Mouse (Mus musculus) CH12.LX (cell line): ENCODE measurements around the gene St3gal3. TPM values are rescaled to one million over a fixed set of nuclear protein-coding genes. Genes with fewer than 3 reads are reported as not detected.
A peak's percentile ranks its signal among the peaks of the same experiment; 100 is the strongest.

ENCODE experiments used
- DNase-seq: peaks from one replicate; pipeline ENCODE4 v3.0.0-alpha.2; 2013; ENCODE audit errors: extremely low read depth
- H3K27ac ChIP-seq: 2 replicates; pipeline ENCODE4 v1.5.1; 2012; ENCODE audit warnings: low read depth, mild to moderate bottlenecking, control low read depth, moderate library complexity; ENCODE audit not compliant: insufficient read depth
- H3K27me3 ChIP-seq: replicated peaks from 2 replicates; pipeline ENCODE3; 2012; ENCODE audit warnings: inconsistent platforms
- H3K36me3 ChIP-seq, 2 experiments: replicated peaks in 1 of 2; 2 replicates each; pipeline versions ENCODE3 to v1.6.1; 2012; ENCODE audit warnings: inconsistent platforms in 1 of 2, low read length in 1 of 2, mild to moderate bottlenecking in 1 of 2, mixed read lengths in 1 of 2, moderate library complexity in 1 of 2; ENCODE audit not compliant: control insufficient read depth in 1 of 2, insufficient read depth in 1 of 2
- H3K4me1 ChIP-seq, 2 experiments: 2 replicates each; pipeline ENCODE4 v1.6.1; 2012; ENCODE audit warnings: inconsistent platforms in 1 of 2, moderate library complexity in 1 of 2; ENCODE audit not compliant: insufficient read depth in 2 of 2, control insufficient read depth in 1 of 2
- H3K4me2 ChIP-seq: 2 replicates; pipeline ENCODE4 v1.6.1; 2012; ENCODE audit warnings: low read depth, mild to moderate bottlenecking, control low read depth; ENCODE audit not compliant: poor library complexity, insufficient read depth, severe bottlenecking
- H3K4me3 ChIP-seq, 3 experiments: fragments of 150-350 bp in 1 of 3; sonication (generic) in 1 of 3; replicated peaks in 1 of 3; 2 replicates each; pipeline versions ENCODE3 to v1.5.1; 2011 to 2012; ENCODE audit warnings: low read depth in 2 of 3, low read length in 2 of 3, mild to moderate bottlenecking in 2 of 3, moderate library complexity in 2 of 3, control low read depth in 1 of 3, improper control_type of control experiment in 1 of 3, inconsistent platforms in 1 of 3, mixed read lengths in 1 of 3; ENCODE audit not compliant: poor library complexity in 1 of 3
- H3K79me2 ChIP-seq: replicated peaks from 2 replicates; pipeline ENCODE4 v1.6.1; 2012; ENCODE audit warnings: mild to moderate bottlenecking, moderate library complexity; ENCODE audit not compliant: control insufficient read depth, poor library complexity, insufficient read depth, severe bottlenecking; ENCODE audit errors: extremely low read depth
- H3K9ac ChIP-seq: 2 replicates; pipeline ENCODE4 v1.6.1; 2012; ENCODE audit warnings: low read depth, mild to moderate bottlenecking, control low read depth, moderate library complexity; ENCODE audit not compliant: insufficient read depth
- H3K9me3 ChIP-seq: replicated peaks from 2 replicates; pipeline ENCODE3; 2012; ENCODE audit warnings: low read length, inconsistent platforms, mixed read lengths
- BHLHE40 ChIP-seq: IDR thresholded peaks from 2 replicates; pipeline ENCODE4 v1.6.1; 2011; ENCODE audit warnings: mild to moderate bottlenecking, low read depth, low read length, improper control_type of control experiment
- CHD1 ChIP-seq: IDR thresholded peaks from 2 replicates; pipeline ENCODE4 v1.6.1; 2012; ENCODE audit warnings: low read depth, low read length, improper control_type of control experiment, inconsistent platforms
- CHD2 ChIP-seq: IDR thresholded peaks from 2 replicates; pipeline ENCODE4 v1.6.1; 2011; ENCODE audit warnings: low read length, improper control_type of control experiment
- CTCF ChIP-seq, 2 experiments: IDR thresholded peaks in 1 of 2; conservative IDR thresholded peaks in 1 of 2; 2 replicates each; pipeline ENCODE4 v1.5.1; 2011 to 2012; ENCODE audit warnings: low read depth in 2 of 2, low read length in 2 of 2, improper control_type of control experiment in 1 of 2, inconsistent platforms in 1 of 2, mild to moderate bottlenecking in 1 of 2, moderate library complexity in 1 of 2
- E2F4 ChIP-seq: IDR thresholded peaks from 2 replicates; pipeline ENCODE4 v1.6.1; 2011; ENCODE audit warnings: low read depth, low read length, improper control_type of control experiment; ENCODE audit not compliant: insufficient replicate concordance
- ELF1 ChIP-seq: IDR thresholded peaks from 2 replicates; pipeline ENCODE4 v1.6.1; 2014; ENCODE audit warnings: low read depth, mild to moderate bottlenecking, inconsistent platforms, low read length, improper control_type of control experiment
- EP300 ChIP-seq: IDR thresholded peaks from 2 replicates; pipeline ENCODE4 v1.6.1; 2011; ENCODE audit warnings: low read length, improper control_type of control experiment
- ETS1 ChIP-seq: conservative IDR thresholded peaks from 2 replicates; pipeline ENCODE4 v1.6.1; 2012; ENCODE audit warnings: low read depth, mild to moderate bottlenecking, inconsistent platforms, low read length, improper control_type of control experiment, moderate library complexity
- GABPA ChIP-seq: IDR thresholded peaks from 2 replicates; pipeline ENCODE4 v1.6.1; 2012; ENCODE audit warnings: low read depth, low read length, improper control_type of control experiment, inconsistent platforms; ENCODE audit not compliant: insufficient replicate concordance
- HCFC1 ChIP-seq: IDR thresholded peaks from 2 replicates; pipeline ENCODE4 v1.6.1; 2012; ENCODE audit warnings: low read depth, mild to moderate bottlenecking, inconsistent platforms, low read length, improper control_type of control experiment
- IRF4 ChIP-seq: IDR thresholded peaks from 2 replicates; pipeline ENCODE4 v1.6.1; 2014; ENCODE audit warnings: low read depth, mild to moderate bottlenecking, inconsistent platforms, low read length, improper control_type of control experiment
- JUN ChIP-seq: IDR thresholded peaks from 2 replicates; pipeline ENCODE4 v1.6.1; 2011; ENCODE audit warnings: low read depth, mild to moderate bottlenecking, low read length, improper control_type of control experiment, moderate library complexity; ENCODE audit not compliant: insufficient read depth
- JUND ChIP-seq: conservative IDR thresholded peaks from 2 replicates; pipeline ENCODE4 v1.6.1; 2011; ENCODE audit warnings: low read depth, low read length, improper control_type of control experiment
- KAT2A ChIP-seq: IDR thresholded peaks from 2 replicates; pipeline ENCODE4 v1.6.1; 2012; ENCODE audit warnings: low read length, improper control_type of control experiment, inconsistent platforms; ENCODE audit not compliant: insufficient replicate concordance
- MAFK ChIP-seq: IDR thresholded peaks from 2 replicates; pipeline ENCODE4 v1.6.1; 2011; ENCODE audit warnings: low read length, improper control_type of control experiment; ENCODE audit not compliant: insufficient replicate concordance
- MAX ChIP-seq: IDR thresholded peaks from 2 replicates; pipeline ENCODE4 v1.6.1; 2011; ENCODE audit warnings: low read length, improper control_type of control experiment
- MEF2A ChIP-seq: IDR thresholded peaks from 2 replicates; pipeline ENCODE4 v1.6.1; 2014; ENCODE audit warnings: low read depth, mild to moderate bottlenecking, inconsistent platforms, low read length, improper control_type of control experiment, borderline replicate concordance
- MXI1 ChIP-seq: IDR thresholded peaks from 2 replicates; pipeline ENCODE4 v1.6.1; 2011; ENCODE audit warnings: mild to moderate bottlenecking, low read depth, low read length, improper control_type of control experiment
- MYC ChIP-seq: IDR thresholded peaks from 2 replicates; pipeline ENCODE4 v1.6.1; 2011; ENCODE audit warnings: low read depth, mild to moderate bottlenecking, improper control_type of control experiment, low read length
- NELFE ChIP-seq: IDR thresholded peaks from 2 replicates; pipeline ENCODE4 v1.6.1; 2011; ENCODE audit warnings: low read depth, low read length, improper control_type of control experiment
- NRF1 ChIP-seq: IDR thresholded peaks from 2 replicates; pipeline ENCODE4 v1.6.1; 2014; ENCODE audit warnings: low read depth, mild to moderate bottlenecking, inconsistent platforms, low read length, improper control_type of control experiment, moderate library complexity
- PAX5 ChIP-seq: IDR thresholded peaks from 2 replicates; pipeline ENCODE4 v1.6.1; 2012; ENCODE audit warnings: low read length, inconsistent platforms, mixed read lengths
- POLR2A ChIP-seq: IDR thresholded peaks from 2 replicates; pipeline ENCODE4 v1.6.1; 2011; ENCODE audit warnings: low read depth, mild to moderate bottlenecking, improper control_type of control experiment, low read length
- POLR2AphosphoS2 ChIP-seq: IDR thresholded peaks from 2 replicates; pipeline ENCODE4 v1.6.1; 2011; ENCODE audit warnings: low read depth, low read length, improper control_type of control experiment
- RAD21 ChIP-seq: IDR thresholded peaks from 2 replicates; pipeline ENCODE4 v1.6.1; 2011; ENCODE audit warnings: low read depth, mild to moderate bottlenecking, low read length, improper control_type of control experiment, moderate library complexity
- RCOR1 ChIP-seq: conservative IDR thresholded peaks from 2 replicates; pipeline ENCODE4 v1.6.1; 2012; ENCODE audit warnings: low read depth, mild to moderate bottlenecking, inconsistent platforms, low read length, improper control_type of control experiment
- SIN3A ChIP-seq: IDR thresholded peaks from 2 replicates; pipeline ENCODE4 v1.6.1; 2012; ENCODE audit warnings: low read length, improper control_type of control experiment, inconsistent platforms
- SMC3 ChIP-seq: IDR thresholded peaks from 2 replicates; pipeline ENCODE4 v1.6.1; 2011; ENCODE audit warnings: low read depth, low read length, improper control_type of control experiment
- TCF12 ChIP-seq: IDR thresholded peaks from 2 replicates; pipeline ENCODE4 v1.6.1; 2014; ENCODE audit warnings: low read depth, mild to moderate bottlenecking, inconsistent platforms, low read length, improper control_type of control experiment
- UBTF ChIP-seq: IDR thresholded peaks from 2 replicates; pipeline ENCODE4 v1.6.1; 2012; ENCODE audit warnings: low read depth, mild to moderate bottlenecking, inconsistent platforms, low read length, improper control_type of control experiment, moderate library complexity
- USF1 ChIP-seq: IDR thresholded peaks from 2 replicates; pipeline ENCODE4 v1.6.1; 2014; ENCODE audit warnings: low read depth, mild to moderate bottlenecking, inconsistent platforms, low read length, improper control_type of control experiment
- USF2 ChIP-seq: conservative IDR thresholded peaks from 2 replicates; pipeline ENCODE4 v1.6.1; 2011; ENCODE audit warnings: low read depth, low read length, improper control_type of control experiment
- ZC3H11A ChIP-seq: IDR thresholded peaks from 2 replicates; pipeline ENCODE4 v1.6.1; 2012; ENCODE audit warnings: low read depth, mild to moderate bottlenecking, inconsistent platforms, low read length, improper control_type of control experiment
- ZKSCAN1 ChIP-seq: IDR thresholded peaks from 2 replicates; pipeline ENCODE4 v1.6.1; 2012; ENCODE audit warnings: low read depth, inconsistent platforms, low read length, improper control_type of control experiment, borderline replicate concordance
- ZMIZ1 ChIP-seq: IDR thresholded peaks from 2 replicates; pipeline ENCODE4 v1.6.1; 2012; ENCODE audit warnings: low read depth, mild to moderate bottlenecking, inconsistent platforms, low read length, improper control_type of control experiment
- ZNF384 ChIP-seq: IDR thresholded peaks from 2 replicates; pipeline ENCODE4 v1.6.1; 2012; ENCODE audit warnings: low read depth, low read length, improper control_type of control experiment, inconsistent platforms
- dilution Hi-C: fragments of 300-500 bp; cut with MboI; formaldehyde crosslinking; loops from 2 replicates; pipeline ENCODE4 v1.14.3; 2020; ENCODE audit warnings: low sequenced_read_pairs; ENCODE audit not compliant: extremely low pct_unique_long_range_greater_than_20kb, extremely low pct_ligation_motif_present
- in situ Hi-C: fragments of 300-500 bp; cut with MboI; formaldehyde crosslinking; loops from 3 replicates; pipeline ENCODE4 v1.14.3; 2019; ENCODE audit warnings: low sequenced_read_pairs, low pct_ligation_motif_present, low pct_unique_long_range_greater_than_20kb, mixed read lengths
- polyA plus RNA-seq: library from polyadenylated mRNA; unstranded; fragments of >175 nt; gene quantifications from 2 replicates; pipeline ENCODE4 v1.2.1, GENCODE M21; 2012; ENCODE audit warnings: low read depth; ENCODE audit not compliant: insufficient read length
- total RNA-seq, 2 experiments: library from RNA; depleted of rRNA; stranded (reverse); fragments of 300-350 nt in 1 of 2; fragments of >200 nt in 1 of 2; gene quantifications; 2 replicates each; pipeline ENCODE4 v1.2.3; 2012 to 2014

Gene St3gal3
- total and polyA plus RNA-seq, 3 experiments, result 7.1 to 10.1 (median 8.2) TPM

- H3K4me2 ChIP-seq, result peak within 1 kb of the TSS; percentile 89
- TF ChIP-seq ELF1 (peak; percentile 71), MAFK (no peak), ZMIZ1 (peak; percentile 48; the same call in 1 of the 2 replicates), CTCF (conservative IDR thresholded peaks at IDR 0.05 in 1 of 2, IDR thresholded peaks at IDR 0.05 in 1 of 2; ENCODE audit: low read depth in 2 of 2, low read length in 2 of 2) (no peak), PAX5 (no peak), E2F4 (no peak), IRF4 (0 out of 2 replicates have a peak, but pooled peaks have one; percentile 20), NELFE (peak; percentile 55), RCOR1 (peak; percentile 83), RAD21 (no peak), MXI1 (peak; percentile 84), ZKSCAN1 (no peak), MAX (peak; percentile 99), MYC (peak; percentile 33; the same call in 1 of the 2 replicates), CHD2 (peak; percentile 70; the same call in 1 of the 2 replicates), NRF1 (peak; percentile 74), USF1 (peak; percentile 99), ETS1 (no peak; the same call in 1 of the 2 replicates), KAT2A (peak; percentile 95; the same call in 1 of the 2 replicates), ZC3H11A (no peak), POLR2A (peak; percentile 74), GABPA (peak; percentile 74; the same call in 1 of the 2 replicates), SIN3A (peak; percentile 92), TCF12 (peak; percentile 75), CHD1 (no peak), JUND (no peak), BHLHE40 (peak; percentile 99), ZNF384 (no peak), POLR2AphosphoS2 (no peak), UBTF (peak; percentile 34; the same call in 1 of the 2 replicates), MEF2A (peak; percentile 63; the same call in 1 of the 2 replicates), USF2 (peak; percentile 99), EP300 (no peak), SMC3 (no peak), JUN (no peak), HCFC1 (peak; percentile 97)
- peaks cover 38 to 67% of the 10 kb centered on the region in 2 experiments for H3K36me3 ChIP-seq
- dilution Hi-C loops, result no loop called here
- no peaks in the 10 kb centered on the region for H3K9me3 ChIP-seq
- peak within 1 kb of the TSS; percentile 39; the same call in 1 of the 2 replicates for H3K27ac ChIP-seq
- peak; percentile 82 for DNase-seq
- no peaks in the 10 kb centered on the region for H3K27me3 ChIP-seq
- in situ Hi-C loops, result no loop called here
- peak within 1 kb of the TSS; percentile 87 for H3K9ac ChIP-seq
- peak within 1 kb of the TSS; percentile 74 to 95 (median 91) for H3K4me3 ChIP-seq
- peaks cover 8 to 29% of the 10 kb centered on the region in 2 experiments for H3K4me1 ChIP-seq
- peaks cover 21% of the 10 kb centered on the region for H3K79me2 ChIP-seq
Observed at GRCm38 (mm10) chr4:117887133-117887532, 247.6 kb downstream of the St3gal3 start, which contains the start of gene Atp6v0b. TSS of gene Atp6v0b (minus strand) at chr4:117887333.
